Mouse (Mus musculus) cerebellum, adult 11 months (tissue): ENCODE results near the gene Ext2.

Experiments
- DNase-seq: peaks from one replicate; pipeline ENCODE4 v3.0.0; 2022

The Ext2 gene

GRCm38 (mm10) chr2:93613020-93613419, 209.3 kb downstream of the Ext2 start:
- no peak for DNase-seq
